Mouse (Mus musculus) lung, adult 2 months (tissue): ENCODE results near the gene Utrn.

Experiments used
- CTCF ChIP-seq: fragments of 200-500 bp; IDR thresholded peaks from 2 replicates; pipeline ENCODE4 v1.5.1; 2011; ENCODE audit warnings: mild to moderate bottlenecking, low read length, control low read depth; ENCODE audit not compliant: insufficient read depth
- POLR2A ChIP-seq: fragments of 200-500 bp; IDR thresholded peaks from 2 replicates; pipeline ENCODE4 v1.6.1; 2011; ENCODE audit warnings: low read depth, mild to moderate bottlenecking, control low read depth, low read length, borderline replicate concordance; ENCODE audit errors: extremely low read depth

DNA sequence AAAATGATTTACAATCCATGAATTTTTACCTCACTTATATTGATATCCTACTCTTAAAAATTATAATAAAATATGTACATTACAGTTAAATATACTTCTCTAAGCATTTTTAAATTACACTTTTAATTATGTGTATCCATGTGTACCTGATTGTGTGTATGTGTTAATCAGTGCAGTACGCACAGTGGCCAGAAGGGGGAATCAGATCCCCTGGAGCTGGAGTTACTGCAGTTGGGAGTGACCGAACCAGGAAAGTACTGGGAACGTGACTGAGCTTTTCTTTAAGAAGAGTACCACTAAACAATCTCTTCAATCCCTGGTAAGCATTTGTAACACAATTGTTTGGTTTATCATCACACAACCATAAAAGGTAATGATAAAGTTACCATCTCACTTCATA lies 285.7 kb downstream of the Utrn start:
- TF ChIP-seq CTCF (no peak), POLR2A (no peak)
